Mouse (Mus musculus) cerebellum, postnatal 10 days (tissue): Measurements from ENCODE around the gene Snx1.
A peak's percentile ranks its signal among the peaks of the same experiment; 100 is the strongest.

Experiments used
- DNase-seq, 2 experiments: peaks; one replicate each; pipeline ENCODE4 v3.0.0; 2021; ENCODE audit warnings: mixed read lengths in 2 of 2

Gene Snx1

DNA sequence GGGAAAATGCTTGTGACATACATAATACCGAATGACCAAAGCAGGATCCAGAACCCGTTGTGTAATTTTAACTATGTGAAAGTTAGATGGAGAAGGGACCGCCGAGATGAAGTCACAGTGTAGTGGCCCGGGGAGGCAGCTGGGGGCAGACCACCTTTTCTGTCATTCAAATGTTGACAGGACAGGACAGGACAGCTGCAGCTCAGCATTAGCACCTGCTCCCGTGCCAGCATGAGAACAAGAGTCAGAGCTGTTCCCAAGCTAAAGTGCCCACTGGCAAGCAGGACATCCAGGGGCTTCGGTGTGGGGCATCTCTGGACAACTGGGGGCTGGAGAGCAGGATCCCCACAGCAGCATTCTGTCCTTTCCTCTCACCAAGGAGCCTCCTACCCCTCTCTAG, 39.3 kb downstream of the Snx1 start:
- DNase-seq = no peak

GRCm38 (mm10) chr9:66084171-66084570, 42.2 kb downstream of the Snx1 start:
- DNase-seq = peak; percentile 60 to 76

GRCm38 (mm10) chr9:66081999-66082398, 44.4 kb downstream of the Snx1 start:
- no peak for DNase-seq

- DNase-seq = no peak
Observed at GRCm38 (mm10) chr9:66080804-66081459, 45.5 kb downstream of the Snx1 start.

DNA sequence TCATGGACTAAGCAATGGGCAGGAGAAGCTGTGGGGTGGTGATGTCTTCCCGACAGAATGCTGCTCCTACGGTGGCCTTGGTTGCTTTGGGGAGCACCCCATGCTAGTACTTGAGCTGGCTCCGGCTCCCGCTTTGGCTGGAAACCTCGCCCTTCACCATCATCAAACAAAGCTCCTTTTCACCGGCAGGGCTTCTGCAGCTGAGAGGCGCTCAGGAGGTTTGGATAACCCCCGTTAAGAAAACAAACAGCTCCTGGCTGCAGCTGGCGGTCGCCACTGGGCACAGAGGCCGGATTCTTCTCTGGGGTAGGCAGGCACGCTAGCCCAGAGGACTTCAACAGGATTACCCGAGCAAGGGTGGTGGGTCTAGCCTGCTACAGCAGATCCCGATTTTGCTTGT, 47.9 kb downstream of the Snx1 start:
- peak in 1 of 2 experiments; percentile 43 for DNase-seq

GRCm38 (mm10) chr9:66078072-66078471, 48.3 kb downstream of the Snx1 start:
- no peak for DNase-seq

DNA sequence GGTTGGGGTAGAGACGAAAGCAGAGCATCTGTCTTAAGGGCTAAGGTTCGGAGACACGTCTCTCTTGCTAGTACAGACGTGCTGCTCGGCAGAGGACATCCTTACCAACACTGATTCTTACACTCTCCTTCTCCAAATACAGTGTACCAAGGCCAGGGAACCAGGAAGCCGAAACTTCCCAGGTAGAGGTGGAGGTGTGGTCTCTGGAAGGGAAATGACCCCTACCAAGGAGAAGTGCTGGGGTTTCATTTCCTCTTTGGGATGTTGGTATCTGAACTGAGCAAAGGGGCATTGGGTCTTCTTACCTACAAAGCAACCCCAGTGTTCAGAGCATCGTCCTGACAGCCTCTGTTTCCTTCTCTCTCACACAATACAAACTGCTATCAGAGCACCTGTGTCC, 53.6 kb downstream of the Snx1 start:
- DNase-seq = no peak

- no peak for DNase-seq
Observed at GRCm38 (mm10) chr9:66070151-66070550, 56.2 kb downstream of the Snx1 start.

- DNase-seq = peak; percentile 90 to 94
Observed at GRCm38 (mm10) chr9:66069583-66069982, 56.8 kb downstream of the Snx1 start, which contains the start of gene Snx22. TSS of gene Snx22 (minus strand) at chr9:66069719.

DNA sequence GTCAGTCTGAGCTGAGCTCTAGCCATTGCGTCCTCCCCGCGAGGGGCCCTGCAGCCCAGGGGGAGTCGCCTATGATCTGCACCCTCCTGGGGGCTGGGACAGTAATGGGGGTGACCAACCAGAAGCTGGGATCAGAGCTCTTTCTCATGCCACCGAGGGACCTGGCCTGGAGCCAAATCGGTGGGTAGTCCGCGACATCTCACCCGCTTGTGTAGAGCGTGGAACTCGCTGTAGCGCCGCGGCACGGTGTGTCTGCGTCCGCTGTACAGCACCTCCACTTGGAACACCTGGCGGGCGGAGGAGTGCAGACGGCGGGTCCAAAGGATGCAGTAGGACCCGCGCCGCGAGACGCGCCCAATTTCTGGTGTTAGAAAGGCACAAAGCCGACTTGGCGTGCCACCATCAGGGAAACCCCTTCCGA, 57.4 kb downstream of the Snx1 start:
- peak; percentile 75 to 78 for DNase-seq

- DNase-seq = no peak
Observed at GRCm38 (mm10) chr9:66068056-66068455, 58.3 kb downstream of the Snx1 start.

DNA sequence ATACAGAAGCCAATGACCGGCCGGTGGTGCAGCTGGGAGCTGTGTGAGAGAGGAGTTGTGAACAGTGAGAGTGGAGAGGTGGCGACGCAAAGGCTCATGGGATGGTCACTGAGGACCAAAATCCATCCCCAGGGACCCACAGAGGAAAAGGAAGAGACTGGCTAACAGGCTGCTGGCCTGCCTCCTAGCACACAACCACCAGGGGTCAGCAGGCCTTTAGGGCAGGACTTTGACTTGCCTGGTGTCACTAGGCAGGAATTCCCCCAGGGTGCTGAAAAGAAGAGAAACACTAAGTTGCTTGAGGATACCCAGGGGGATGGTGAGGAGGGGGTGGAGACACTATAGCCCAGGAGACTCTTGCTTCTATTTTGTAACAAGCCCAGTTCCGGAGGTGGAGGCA, 58.8 kb downstream of the Snx1 start:
- DNase-seq = peak; percentile 68

DNA sequence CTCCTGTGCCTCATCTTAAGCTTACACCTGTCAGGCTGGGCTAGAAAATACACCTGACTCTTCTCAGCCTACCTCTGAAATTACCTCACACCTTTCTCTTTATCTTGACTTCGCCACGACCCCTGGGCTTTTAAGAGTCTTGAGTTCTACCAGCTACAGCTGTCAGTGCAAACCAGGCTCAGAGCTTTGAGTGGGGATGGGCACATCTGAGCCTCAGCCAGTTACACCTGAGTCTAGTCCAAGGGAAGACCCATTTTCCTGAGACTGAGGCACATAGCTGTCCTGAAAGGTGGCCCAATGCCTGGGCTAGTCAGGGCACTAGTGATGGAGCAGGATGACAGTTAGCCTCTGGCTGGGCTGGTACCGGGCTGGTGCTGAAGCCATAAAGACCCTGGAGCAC, 59.6 kb downstream of the Snx1 start:
- no peak for DNase-seq

DNA sequence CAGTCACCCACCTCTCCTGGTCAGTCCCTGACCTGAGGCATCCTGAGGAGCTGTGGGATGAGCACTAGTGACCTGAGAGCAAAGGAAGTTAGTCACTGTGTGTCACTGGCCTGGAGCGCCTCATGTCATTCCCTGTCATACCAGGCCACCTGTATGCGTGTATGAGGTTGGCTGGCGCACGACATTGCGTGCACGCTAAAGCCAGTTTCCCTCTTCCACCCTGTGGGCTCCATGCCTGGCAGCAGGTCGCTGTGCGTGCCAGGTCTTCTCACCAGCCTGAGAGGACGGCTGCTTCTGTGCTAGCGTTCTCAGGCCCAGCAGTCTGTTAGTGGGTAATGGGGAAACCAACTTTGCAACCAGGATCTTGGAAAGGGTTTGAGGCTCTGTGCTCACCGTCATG, 62.1 kb downstream of the Snx1 start:
- DNase-seq = peak; percentile 71 to 80

- DNase-seq = no peak
Observed at GRCm38 (mm10) chr9:66063446-66063845, 62.9 kb downstream of the Snx1 start.

DNA sequence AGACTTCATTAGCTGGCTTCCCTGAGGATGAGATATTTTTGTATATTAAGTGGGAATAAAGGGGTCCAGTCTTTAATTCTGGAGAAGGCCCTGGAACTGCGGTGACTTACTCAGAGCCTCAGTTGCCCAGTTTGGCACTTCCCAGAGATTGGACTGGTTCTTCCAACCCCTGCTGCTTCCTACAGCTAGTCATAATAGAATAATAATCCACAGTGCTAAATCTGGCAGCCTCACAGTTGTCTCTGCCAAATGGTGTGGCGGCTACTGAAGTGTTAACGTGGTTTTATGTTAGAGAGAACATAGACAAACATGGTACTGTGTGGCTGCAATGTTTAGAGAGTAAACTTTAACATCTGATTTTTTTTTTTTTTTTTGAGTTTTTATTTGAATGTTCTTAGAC, 64.7 kb downstream of the Snx1 start:
- DNase-seq = peak; percentile 67 to 76

DNA sequence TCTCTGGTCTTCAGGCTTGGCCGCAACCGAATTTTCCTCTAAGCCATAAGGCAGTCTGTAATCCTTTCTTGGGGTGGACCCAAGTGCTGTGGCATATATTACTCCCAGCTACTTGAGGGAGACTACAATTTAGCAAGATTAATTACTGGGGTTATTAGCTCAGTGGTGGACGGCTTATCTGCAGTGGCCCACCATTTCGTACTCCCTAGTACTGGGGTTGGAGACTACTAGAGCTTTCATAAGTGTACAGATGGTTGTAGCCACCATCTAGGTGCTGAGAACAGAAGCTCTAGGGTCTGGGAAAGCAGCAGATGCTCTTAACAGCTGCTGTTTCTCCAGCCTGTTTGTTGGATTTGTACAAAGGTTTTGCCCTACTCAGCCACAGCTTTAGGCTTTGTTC, 65.4 kb downstream of the Snx1 start:
- DNase-seq = peak; percentile 54 to 56

DNA sequence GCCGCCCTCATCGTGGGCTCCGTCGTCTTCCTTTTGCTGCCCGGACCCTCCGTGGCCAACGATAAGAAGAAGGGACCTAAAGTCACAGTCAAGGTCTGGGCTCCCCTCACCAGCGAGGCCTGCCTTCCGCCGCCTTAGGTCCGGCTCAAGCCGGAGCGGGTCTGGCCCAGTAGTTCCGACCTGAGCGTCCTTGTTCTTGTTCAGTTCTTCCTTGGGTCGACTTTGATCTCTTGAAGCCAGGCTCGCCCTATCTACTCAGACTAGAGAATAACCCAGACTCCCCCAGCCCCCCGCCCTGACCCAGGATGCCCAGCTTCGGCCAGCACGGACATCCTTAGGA, 66.1 kb downstream of the Snx1 start:
- DNase-seq = no peak

GRCm38 (mm10) chr9:66059583-66060307, 66.6 kb downstream of the Snx1 start, which contains the start of gene Ppib:
TSS of gene Ppib (plus strand) at chr9:66060222.
- DNase-seq = peak; percentile 99

- DNase-seq = no peak
Observed at GRCm38 (mm10) chr9:66053620-66054019, 72.8 kb downstream of the Snx1 start.

DNA sequence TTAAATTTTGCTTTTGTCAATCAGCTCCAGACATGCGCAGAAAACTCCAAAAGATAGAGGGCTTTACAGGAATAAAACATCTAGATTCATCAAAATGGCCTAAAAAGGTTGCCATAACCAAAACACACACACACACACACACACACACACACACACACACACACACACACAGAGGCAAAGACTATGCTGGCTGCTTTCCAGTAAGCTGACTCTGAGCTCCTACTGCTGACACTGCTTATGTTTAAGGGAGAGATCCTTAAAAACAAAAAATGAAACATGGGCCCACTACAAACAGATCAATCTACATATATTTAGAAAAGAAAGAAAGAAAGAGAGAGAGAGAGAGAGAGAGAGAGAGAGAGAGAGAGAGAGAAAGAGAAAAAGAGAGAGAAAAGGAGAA, 73.7 kb downstream of the Snx1 start:
- no peak for DNase-seq

DNA sequence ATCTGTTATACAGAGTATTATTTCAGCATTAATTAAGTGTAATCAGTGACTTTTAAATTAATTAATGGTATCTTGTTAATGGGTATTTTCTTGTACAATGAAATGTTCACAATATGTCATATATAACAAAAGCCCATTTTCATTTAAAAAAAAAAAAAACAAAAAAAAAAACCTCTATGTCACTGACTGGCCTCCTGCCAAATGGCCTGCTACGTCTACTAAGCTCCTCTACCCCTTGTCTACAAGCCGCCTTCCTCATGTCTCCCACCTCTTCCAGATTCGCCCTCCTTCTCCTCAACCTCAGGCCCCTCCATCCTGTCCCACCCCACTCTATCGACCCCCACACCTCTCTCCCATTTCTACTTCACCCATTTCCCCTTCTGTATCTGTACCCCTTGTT, 74.9 kb downstream of the Snx1 start:
- DNase-seq = peak; percentile 19 to 34

- DNase-seq = no peak
Observed at GRCm38 (mm10) chr9:66049931-66050601, 76.3 kb downstream of the Snx1 start.

DNA sequence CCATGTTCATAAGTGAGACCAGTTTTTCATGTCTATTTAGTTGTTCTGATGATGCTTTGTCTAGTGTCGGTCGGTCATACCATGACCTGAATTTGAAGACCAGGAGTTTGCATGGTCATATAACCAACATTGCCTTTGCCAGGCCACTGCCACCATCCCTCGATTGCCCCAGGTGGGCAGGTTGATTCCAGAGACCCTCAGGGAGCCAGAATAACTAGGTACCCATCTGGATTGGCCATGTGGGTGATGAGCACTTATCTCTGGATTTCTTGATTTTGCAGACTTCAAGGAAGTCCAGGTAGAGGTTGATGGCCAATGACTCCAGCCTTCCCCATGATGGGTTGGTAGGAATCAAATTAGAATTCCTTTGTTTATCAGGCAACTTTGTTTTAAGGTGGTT, 83.1 kb downstream of the Snx1 start:
- DNase-seq = no peak
